Mouse (Mus musculus) left cerebral cortex, adult 2 months (tissue): ENCODE measurements at regions not wholly inside any gene's neighbourhood (a gene's known extent, or its start where the extent isn't known, plus 50 kb on each side); places are given as distances from the start of the nearest gene placed in this dataset.

Experiments
- DNase-seq, 2 experiments: peaks; one replicate each; pipeline ENCODE4 v3.0.0; 2021 to 2022; ENCODE audit warnings: low spot score in 2 of 2, mixed read lengths in 1 of 2; ENCODE audit errors: extremely low spot score in 1 of 2
- H3K27ac ChIP-seq: fragments of 200-600 bp; 2 replicates; pipeline ENCODE4 v1.8.1; 2022
- H3K4me3 ChIP-seq: fragments of 200-600 bp; 2 replicates; pipeline ENCODE4 v1.8.1; 2022
- CTCF ChIP-seq: fragments of 200-600 bp; IDR thresholded peaks from 2 replicates; pipeline ENCODE4 v1.8.1; 2022; ENCODE audit warnings: antibody characterized with exemption, mild to moderate bottlenecking, moderate library complexity
- intact Hi-C: fragments of 180-260 bp; cut with DNase I; formaldehyde crosslinking; loops from one replicate; pipeline ENCODE4 v1.15.1; 2025

- no peak overlapping the region for H3K27ac ChIP-seq
- no peak overlapping the region for H3K4me3 ChIP-seq
- intact Hi-C loops = no loop called here
- no peak for TF ChIP-seq CTCF
- DNase-seq = no peak
Measured at GRCm38 (mm10) chr12:45745697-45746096, 671.2 kb upstream of the Stxbp6 start.

GRCm38 (mm10) chr12:45744619-45745018, 670.1 kb upstream of the Stxbp6 start:
- Histone ChIP-seq H3K4me3 (no peak overlapping the region), H3K27ac (no peak overlapping the region)
- intact Hi-C loops = no loop called here
- DNase-seq = no peak
- no peak for TF ChIP-seq CTCF

- Histone ChIP-seq H3K27ac (no peak overlapping the region), H3K4me3 (no peak overlapping the region)
- intact Hi-C loops = no loop called here
- no peak for DNase-seq
- TF ChIP-seq CTCF = no peak
Measured at GRCm38 (mm10) chr12:45733661-45734060, 659.2 kb upstream of the Stxbp6 start.

- DNase-seq = no peak
Measured at GRCm38 (mm10) chr12:45724565-45725370, 650.3 kb upstream of the Stxbp6 start.

GRCm38 (mm10) chr12:45711351-45711750, 636.8 kb upstream of the Stxbp6 start:
- DNase-seq = no peak
- Histone ChIP-seq H3K27ac (no peak overlapping the region), H3K4me3 (no peak overlapping the region)
- TF ChIP-seq CTCF = no peak
- intact Hi-C loops = no loop called here

More at GRCm38 (mm10) chr12:45724565-45725370, 650.3 kb upstream of the Stxbp6 start:
- Histone ChIP-seq H3K4me3 (no peak overlapping the region), H3K27ac (no peak overlapping the region)
- TF ChIP-seq CTCF = no peak
- intact Hi-C loops = no loop called here

- intact Hi-C loops = no loop called here
- no peak for DNase-seq
- no peak overlapping the region for H3K4me3 ChIP-seq
- no peak overlapping the region for H3K27ac ChIP-seq
- TF ChIP-seq CTCF = no peak
Measured at GRCm38 (mm10) chr12:45710766-45711165, 636.3 kb upstream of the Stxbp6 start.

- no peak for TF ChIP-seq CTCF
- intact Hi-C loops = no loop called here
- H3K27ac ChIP-seq = no peak overlapping the region
- DNase-seq = no peak
- H3K4me3 ChIP-seq = no peak overlapping the region
Measured at GRCm38 (mm10) chr12:45689291-45689690, 614.8 kb upstream of the Stxbp6 start.

GRCm38 (mm10) chr12:45686765-45687164, 612.3 kb upstream of the Stxbp6 start:
- TF ChIP-seq CTCF = no peak
- no peak overlapping the region for H3K27ac ChIP-seq
- H3K4me3 ChIP-seq = no peak overlapping the region
- intact Hi-C loops = no loop called here
- no peak for DNase-seq

GRCm38 (mm10) chr12:45672361-45672760, 597.9 kb upstream of the Stxbp6 start:
- intact Hi-C loops = no loop called here
- DNase-seq = no peak
- Histone ChIP-seq H3K27ac (no peak overlapping the region), H3K4me3 (no peak overlapping the region)
- TF ChIP-seq CTCF = no peak

GRCm38 (mm10) chr12:45671554-45671948, 597.0 kb upstream of the Stxbp6 start:
- no peak overlapping the region for H3K27ac ChIP-seq
- DNase-seq = no peak
- TF ChIP-seq CTCF = no peak
- H3K4me3 ChIP-seq = no peak overlapping the region
- intact Hi-C loops = no loop called here

- Histone ChIP-seq H3K27ac (no peak overlapping the region), H3K4me3 (no peak overlapping the region)
- DNase-seq = no peak
- intact Hi-C loops = no loop called here
- TF ChIP-seq CTCF = no peak
Measured at GRCm38 (mm10) chr12:45670874-45671553, 596.5 kb upstream of the Stxbp6 start.

GRCm38 (mm10) chr12:45670246-45670873, 595.9 kb upstream of the Stxbp6 start:
- Histone ChIP-seq H3K27ac (no peak overlapping the region), H3K4me3 (no peak overlapping the region)
- intact Hi-C loops = no loop called here
- DNase-seq = no peak
- TF ChIP-seq CTCF = no peak
